Mouse (Mus musculus) MN1 (cell line): ENCODE results near the gene Tfdp2.
"Not testable (repeated sequence)": the region's sequence is repeated elsewhere in the genome, so short reads cannot be mapped to it uniquely, and the experiment has no call there.

Experiments
- DNase-seq: peaks from one replicate; pipeline ENCODE4 v3.0.0-alpha.2; 2016; ENCODE audit warnings: low spot score

The Tfdp2 gene

DNA sequence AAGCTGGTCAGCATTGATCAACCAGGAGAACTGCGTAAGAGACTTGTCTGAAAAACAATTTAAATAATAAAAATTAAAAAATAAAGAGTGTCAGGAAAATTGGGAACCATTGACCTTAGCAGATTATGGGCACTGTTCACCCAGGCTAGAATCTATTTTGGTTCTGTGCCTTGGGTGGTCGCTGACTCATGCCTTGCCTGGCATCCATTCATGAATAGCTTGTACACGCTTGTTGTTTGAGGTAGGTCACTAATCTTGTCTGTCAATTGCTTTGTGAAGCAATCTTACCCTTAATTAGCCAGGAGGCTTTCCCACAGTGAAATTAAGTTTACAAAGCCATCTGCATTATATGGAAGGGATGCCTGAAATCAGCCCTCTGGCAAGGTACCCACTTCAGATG, 112.7 kb downstream of the Tfdp2 start:
- DNase-seq: peak; percentile 7

- DNase-seq: no peak
These were observed 116.0 kb downstream of the Tfdp2 start for GRCm38 (mm10) chr9:96312074-96312473.

DNA sequence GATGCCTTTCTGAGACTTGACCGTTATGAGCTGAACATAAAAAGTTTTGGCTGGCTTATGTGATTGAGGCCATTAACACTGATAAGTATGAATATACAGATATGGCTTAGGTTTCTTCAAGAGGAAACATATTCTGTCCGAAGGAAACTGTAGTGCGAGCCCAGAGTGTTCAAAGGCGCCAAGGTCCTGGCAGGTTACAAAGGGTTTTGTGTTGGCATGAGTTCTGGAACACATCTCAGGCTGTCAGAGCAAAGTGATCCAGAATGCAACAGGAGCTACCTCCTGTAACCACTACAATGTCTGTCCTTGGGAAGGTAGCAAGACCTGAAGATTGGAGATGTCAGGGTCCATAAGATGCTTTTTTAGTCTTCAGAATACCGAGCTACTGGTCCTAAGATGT, 123.3 kb downstream of the Tfdp2 start:
- DNase-seq: no peak

DNA sequence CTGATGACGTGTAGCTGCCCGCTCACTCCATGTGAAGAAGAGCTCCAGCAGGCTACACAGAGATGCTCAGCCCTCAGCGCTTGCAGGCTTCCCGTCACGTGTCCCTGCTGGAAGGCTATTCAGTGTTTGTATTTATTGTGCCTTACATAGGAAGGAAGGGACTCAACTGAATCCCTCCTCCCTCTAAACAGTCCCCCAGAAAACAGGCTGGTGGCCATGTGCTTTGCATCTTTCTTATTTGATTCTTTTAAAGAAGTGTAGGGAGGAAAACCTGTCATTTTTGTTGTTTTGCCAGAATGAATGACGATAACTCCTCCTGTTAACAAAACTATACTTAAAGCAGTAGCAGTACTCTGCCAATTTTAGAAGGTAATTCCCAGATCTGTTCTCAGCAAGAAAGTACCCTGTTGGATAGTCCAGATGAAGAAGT, 124.5 kb downstream of the Tfdp2 start:
- no peak for DNase-seq

DNA sequence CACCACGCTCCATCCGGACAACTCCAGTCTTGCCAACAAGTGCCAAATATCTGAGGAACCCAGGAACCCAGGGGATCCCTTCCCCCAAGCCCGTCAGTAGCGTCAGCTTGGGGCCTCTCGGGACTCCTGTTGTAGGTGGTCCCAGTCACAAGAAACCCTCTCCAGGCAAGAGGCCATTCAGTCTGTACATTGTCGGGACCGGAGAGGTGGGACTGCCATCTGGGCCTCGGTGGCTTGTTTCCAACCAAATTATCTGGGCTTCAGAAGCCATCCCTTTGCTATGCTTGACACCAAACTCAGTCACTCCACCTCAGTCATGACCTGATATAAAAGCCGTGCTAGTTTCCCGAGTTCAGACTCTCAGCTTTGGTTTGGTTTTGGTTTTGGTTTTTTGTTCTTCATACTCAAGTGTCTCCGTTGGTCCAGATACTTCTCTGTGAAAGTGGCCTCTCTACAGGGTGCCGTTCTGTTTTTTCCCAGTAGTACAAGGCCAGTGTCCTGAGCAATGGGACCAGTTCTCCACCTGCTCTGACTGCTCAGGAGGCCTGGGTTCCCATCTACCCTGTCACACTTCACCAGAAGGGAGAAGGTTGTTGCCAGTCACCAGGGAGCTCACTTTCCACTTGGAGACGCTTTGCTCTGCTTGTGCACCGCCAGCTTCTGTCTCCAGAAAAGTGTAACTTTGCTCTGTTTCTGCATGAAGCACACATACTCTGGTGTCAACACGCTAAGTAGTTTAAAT, 126.5 kb downstream of the Tfdp2 start:
- no peak for DNase-seq

- peak; percentile 7 for DNase-seq
These were observed 128.4 kb downstream of the Tfdp2 start for GRCm38 (mm10) chr9:96324502-96324901.

DNA sequence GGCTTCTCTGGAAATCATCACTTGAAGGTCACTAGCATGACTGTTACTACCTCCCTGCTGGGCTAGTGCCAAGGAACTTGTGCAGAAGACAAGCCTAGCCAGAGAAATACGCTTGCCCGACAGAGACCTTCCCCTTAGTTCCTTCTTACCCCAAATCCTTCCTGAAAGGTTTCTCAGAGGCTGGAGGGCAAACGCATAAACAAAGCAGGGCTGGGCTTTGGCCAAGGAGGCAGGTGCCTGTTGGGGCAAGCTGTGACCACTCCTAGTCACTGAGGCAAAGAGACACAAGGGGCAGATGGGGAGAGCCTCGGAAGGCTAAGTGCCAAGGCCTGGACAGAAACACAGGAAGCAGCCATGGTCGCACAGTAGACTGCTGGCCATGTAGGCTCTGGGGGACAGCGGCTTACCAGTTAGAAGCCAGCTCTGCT, 130.4 kb downstream of the Tfdp2 start:
- DNase-seq: peak; percentile 40

GRCm38 (mm10) chr9:96328226-96328625, 132.2 kb downstream of the Tfdp2 start:
- no peak for DNase-seq

GRCm38 (mm10) chr9:96331146-96331545, 135.1 kb downstream of the Tfdp2 start:
- DNase-seq: no peak

GRCm38 (mm10) chr9:96345750-96346149, 149.7 kb downstream of the Tfdp2 start:
- no peak for DNase-seq

GRCm38 (mm10) chr9:96348885-96349284, 152.8 kb downstream of the Tfdp2 start:
- DNase-seq: no peak

GRCm38 (mm10) chr9:96350010-96350409, 153.9 kb downstream of the Tfdp2 start:
- peak; percentile 77 for DNase-seq

DNA sequence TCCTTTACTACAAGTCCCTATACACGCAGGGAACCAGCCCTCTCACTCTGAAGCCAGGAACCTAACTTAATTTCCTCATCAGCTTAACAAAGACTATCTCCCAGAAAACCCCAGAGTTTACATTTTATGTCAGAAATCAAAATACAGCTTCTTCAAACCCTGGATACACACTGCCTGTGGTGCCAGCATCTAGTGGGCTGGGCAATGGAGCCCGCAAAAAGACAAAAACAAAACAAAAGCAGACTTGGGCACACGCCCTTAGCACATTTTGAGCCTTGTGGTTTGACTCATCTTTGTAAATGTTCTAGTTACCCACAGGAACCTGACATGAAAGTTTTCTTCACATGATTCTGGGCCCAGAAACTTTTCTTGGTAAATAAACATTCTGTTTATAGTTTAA, 154.4 kb downstream of the Tfdp2 start:
- no peak for DNase-seq

DNA sequence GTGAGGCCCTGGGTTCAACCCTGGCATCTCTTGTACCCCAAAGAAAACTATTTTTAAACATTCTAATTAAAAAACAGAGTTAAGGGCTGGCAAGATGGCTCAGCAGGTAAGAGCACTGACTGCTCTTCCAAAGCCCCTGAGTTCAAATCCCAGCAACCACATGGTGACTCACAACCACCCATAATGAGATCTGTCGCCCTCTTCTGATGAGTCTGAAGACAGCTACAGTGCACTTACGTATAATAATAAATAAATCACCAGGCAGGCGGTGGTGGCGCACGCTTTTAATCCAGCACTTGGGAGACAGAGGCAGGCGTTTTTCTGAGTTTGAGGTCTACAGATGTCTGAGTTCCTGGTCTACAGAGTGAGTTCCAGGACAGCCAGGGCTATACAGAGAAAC, 155.7 kb downstream of the Tfdp2 start:
- not testable (repeated sequence) for DNase-seq

DNA sequence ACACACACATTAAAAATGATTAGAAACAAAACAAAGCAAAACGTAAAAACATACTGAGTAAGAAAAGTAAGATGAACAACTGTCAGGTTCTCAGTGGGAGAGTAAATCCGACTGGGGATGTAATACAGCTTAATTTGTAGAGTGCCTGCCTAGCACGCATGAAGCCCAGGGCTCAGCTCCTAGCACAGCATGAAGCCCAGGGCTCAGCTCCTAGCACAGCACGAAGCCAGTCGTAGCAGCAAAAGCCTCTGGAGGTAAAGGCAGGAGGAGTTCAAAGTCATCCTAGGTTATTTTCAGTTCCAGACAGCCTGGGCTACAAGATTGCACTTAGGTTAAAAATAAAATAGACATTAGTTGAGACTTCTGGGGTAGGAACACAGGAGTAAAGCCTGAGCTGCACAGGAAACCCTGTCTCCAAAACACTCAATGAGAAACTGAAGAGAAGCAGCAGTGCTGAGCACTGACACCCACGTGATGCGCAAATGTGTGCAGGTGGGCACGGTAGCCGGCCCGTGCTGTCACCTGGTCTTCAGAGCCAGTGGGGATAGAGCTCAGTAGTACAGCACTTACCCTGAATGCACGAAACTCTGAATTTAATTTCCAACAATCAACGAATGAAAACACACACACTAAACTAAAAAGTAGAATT, 157.2 kb downstream of the Tfdp2 start:
- DNase-seq: no peak

DNA sequence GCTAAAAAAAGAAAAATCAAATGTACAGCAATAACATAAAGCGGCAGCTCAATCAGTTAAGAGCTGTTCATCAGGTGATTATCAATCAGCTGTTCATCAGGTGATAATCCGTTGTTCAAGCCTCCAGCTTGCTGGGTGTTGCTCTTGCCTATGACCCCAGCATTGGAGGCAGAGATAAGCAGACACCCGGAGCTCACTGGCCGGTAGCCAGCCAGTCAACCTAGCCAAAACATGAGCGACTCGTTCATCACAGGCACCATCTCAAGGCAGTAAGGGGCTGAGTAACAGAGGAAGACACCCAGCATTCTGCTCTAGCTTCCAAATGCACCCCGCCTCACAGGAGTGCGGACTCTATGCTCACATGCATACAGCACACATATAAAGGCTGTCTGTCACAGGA, 157.7 kb downstream of the Tfdp2 start:
- peak; percentile 63 for DNase-seq

DNA sequence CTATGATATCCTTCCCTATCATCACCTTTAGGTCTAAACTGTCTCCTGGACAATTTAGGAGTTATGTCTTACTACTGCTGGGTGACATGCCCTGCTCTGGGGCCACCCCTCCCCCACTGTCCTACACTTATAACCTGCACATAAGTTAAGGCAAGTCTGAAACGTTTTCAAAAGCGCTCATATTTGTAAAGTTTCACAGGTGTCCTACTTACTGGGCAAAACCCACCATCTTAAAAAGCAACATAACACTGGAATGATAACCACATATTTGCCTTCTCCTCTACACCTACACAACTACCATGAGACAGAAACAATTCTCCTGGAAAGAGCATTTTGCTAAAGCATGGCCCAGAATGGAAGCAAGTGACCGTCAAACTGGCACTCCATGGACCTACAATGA, 164.0 kb downstream of the Tfdp2 start:
- DNase-seq: no peak

DNA sequence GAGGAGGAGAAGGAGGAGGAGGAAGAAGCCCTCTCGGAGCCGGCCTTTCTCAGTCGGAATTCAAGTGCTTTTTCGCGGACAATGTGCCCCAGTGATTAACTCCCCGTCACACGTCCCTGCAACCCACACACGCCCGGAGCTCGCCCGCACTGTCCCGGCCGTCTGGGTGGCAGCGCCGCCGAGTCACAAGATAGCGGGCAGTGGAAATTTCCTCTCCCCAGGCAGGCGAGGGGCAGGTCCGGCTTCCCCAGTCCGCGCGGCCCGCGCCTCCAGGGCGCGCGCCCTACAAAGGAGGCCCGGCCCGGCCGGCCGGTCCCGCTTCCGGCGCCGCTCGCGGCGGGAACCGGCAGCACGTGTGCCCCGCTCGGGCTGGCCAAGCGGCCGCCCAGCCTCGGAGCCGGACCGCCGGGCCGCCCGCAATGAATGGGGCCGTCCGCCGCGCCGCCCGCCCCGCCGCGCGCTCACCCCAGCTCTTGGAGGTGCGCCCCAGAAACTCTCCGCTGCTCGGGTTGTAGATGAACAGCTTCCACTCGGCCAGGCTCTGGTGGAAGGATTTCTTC, 167.6 kb downstream of the Tfdp2 start:
- peak; percentile 79 for DNase-seq

DNA sequence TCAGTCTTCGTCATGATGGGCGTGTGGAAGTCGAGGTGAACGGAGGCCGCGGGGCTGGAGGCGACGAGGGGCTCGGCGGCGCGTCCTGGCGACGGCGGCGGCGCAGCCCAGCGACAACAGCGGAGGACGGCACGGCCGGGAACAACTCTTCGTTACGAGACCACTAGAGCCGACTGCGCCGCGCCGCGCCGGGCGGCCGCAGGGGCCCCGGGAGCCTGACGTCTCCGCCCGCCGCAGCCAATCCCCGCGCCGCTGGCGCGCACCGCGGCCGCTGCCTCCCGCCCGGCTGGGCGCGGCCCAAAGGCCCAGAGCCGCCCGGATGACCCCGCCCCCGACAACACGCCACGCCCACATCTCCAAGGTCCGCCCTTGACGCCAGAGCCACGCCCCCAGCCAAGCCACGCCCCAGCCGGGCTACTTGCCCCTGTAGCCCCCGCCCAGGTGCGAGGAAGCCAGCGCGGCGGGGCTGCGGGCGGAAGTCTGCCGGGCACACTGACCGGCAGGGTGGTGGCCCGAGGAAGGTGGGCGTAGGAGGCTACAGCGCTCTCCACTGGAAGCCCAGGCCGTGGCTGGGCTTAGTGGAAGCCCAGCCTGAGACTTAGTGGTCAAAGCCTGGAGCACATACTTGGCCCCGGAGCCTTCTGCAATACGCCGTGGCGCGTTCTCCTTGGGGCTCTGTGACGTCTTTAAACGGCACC, 168.2 kb downstream of the Tfdp2 start, which contains the start of gene Atp1b3:
Gene Atp1b3 (minus strand): TSS at position 302 of the 698 bp plus-strand sequence.
- peak; percentile 98 for DNase-seq

DNA sequence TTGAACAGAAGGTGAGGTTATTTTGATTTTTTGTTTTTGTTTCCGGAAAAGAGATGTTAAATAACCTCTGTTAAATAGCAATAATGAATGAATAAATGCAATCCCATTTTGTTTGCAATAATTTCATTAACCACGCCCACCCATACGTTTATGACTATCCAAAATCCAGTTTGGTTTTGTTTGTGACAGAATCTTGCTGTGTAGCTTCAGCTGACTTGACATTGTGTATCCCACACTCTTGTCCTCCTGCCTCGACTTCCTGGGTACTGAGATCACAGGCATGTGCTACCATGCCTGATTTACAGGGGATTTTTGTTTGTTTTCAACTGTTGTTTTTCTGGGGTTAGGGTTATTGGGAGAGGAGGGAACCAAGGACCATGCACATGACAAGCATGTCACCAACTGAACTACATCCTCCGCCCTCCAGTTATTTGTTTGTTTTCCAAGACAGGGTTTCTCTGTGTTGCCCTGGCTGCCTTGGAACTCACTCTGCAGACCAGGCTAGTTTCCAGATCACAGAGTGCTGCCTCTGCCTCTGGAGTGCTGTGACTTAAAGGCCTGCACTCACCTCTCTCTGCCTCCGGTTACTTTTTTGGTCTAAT, 169.3 kb downstream of the Tfdp2 start:
- DNase-seq: no peak

GRCm38 (mm10) chr9:96369654-96370384, 173.7 kb downstream of the Tfdp2 start:
- no peak for DNase-seq

GRCm38 (mm10) chr9:96371075-96371474, 175.0 kb downstream of the Tfdp2 start:
- no peak for DNase-seq
